Mouse (Mus musculus) liver, embryonic 14.5 days (tissue): ENCODE measurements at regions not wholly inside any gene's neighbourhood (a gene's known extent, or its start where the extent isn't known, plus 50 kb on each side); places are given as distances from the start of the nearest gene placed in this dataset.

Experiments used
- CTCF ChIP-seq: IDR thresholded peaks from 2 replicates; pipeline ENCODE4 v1.5.1; 2016; ENCODE audit warnings: antibody characterized with exemption, low read depth, control low read depth
- EP300 ChIP-seq: IDR thresholded peaks from 2 replicates; pipeline ENCODE4 v1.6.1; 2016; ENCODE audit warnings: antibody characterized with exemption, low read depth

DNA sequence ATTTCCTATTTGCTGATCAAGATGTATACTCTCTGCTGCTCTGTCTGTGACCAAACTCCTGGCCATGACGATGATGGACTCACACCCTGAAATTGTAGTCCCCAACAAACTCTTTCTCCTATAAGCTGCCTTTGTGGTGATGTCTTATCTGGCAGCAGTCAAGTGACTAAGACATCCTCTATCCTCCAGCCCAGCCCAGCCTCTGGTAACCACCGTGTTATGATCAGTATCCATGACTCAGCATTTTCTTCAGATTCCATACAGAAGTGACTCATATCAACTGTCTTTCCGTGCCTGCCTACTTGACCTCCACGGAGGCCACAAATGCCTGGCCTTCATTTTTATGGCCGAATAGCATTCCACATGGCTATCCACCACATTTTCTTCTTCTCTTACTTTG is 124.5 kb upstream of the Sox2 start:
- TF ChIP-seq EP300 = no peak
- no peak for TF ChIP-seq CTCF
